Mouse (Mus musculus): ENCODE data around the gene Skint8. TPM values are rescaled to one million over a fixed set of nuclear protein-coding genes. Genes with fewer than 3 reads are reported as not detected.
A peak's percentile ranks its signal among the peaks of the same experiment; 100 is the strongest.
"Not testable (repeated sequence)": the region's sequence is repeated elsewhere in the genome, so short reads cannot be mapped to it uniquely, and the experiment has no call there.

Skint8 gene
- not detected for total RNA-seq (2021)
- long read RNA-seq, experiment 1 = 0 reads
- long read RNA-seq, experiment 2 = 0 reads

- DNase-seq (ENCODE audit: low spot score in 2 of 2) = no peak
Observed at GRCm38 (mm10) chr4:111919092-111919491, at the start of gene Skint8. Gene Skint8 (plus strand): TSS chr4:111919392.

GRCm38 (mm10) chr4:111880112-111880875 is 38.9 kb upstream of the Skint8 start:
- DNase-seq (ENCODE audit: low spot score in 2 of 2) = no peak

DNA sequence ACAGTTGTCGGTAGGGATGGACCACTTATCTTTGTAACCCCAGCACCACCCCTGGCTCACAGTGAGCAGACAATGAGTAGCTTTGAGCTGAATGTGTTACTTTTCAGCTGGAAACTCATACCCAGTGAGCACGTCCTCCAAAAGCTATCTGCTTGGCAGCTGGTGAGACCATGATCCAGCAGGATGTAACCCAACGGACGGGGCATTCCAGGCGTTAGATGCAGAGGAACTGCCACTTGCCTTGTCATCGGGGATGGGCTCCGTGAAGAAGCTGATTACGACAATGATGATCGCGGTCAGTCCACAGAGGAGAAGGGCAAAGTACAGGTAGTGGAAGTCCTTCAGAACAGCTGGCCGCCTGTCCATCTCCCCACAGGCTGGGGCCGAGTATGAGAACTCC is 35.6 kb upstream of the Skint8 start:
- no peak for DNase-seq (ENCODE audit: low spot score in 2 of 2)

GRCm38 (mm10) chr4:111886018-111886417 is 33.2 kb upstream of the Skint8 start:
- DNase-seq (ENCODE audit: low spot score in 2 of 2) = peak in 1 of 2 experiments; percentile 52

DNA sequence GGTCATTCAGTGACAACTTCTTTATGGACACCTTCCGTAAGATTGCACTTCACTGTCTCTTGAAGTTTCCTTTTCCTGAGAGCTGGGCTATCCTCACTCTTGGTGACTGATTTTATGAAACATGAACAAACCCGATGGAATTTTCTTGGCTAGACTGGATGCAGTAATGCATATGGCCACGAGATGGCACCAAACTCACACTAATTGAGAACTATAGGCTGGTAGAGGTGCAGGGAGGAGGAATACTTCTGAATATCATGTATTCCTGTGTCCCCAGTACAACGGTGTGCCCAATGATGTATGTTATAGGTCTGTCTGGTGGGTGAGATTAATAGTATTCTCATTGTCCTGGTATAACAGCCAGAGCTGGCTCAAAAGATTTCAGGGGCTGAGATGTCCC is 32.6 kb upstream of the Skint8 start:
- DNase-seq (ENCODE audit: low spot score in 2 of 2) = peak; percentile 22 to 60

GRCm38 (mm10) chr4:111892138-111892537 is 27.1 kb upstream of the Skint8 start:
- no peak for DNase-seq (ENCODE audit: low spot score in 2 of 2)

DNA sequence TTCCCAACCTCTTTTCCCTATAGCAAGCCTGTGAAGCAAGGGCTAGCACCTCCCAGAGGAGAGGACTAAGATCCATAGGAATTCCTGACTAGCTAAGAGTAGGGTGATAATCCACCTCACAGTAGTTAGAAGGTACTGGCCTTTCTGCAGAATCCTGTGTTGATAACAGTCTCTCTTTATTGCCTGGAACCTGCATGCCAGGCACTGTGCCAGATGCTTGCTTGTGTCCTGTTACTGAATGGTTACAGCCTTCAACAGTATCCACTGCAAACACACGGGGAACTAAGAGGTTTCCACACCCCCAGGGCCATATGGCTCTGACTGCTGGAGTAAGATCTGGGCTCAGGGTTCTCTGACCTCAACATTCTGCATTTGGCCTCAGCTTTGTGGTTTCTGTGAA is 21.4 kb upstream of the Skint8 start:
- no peak for DNase-seq (ENCODE audit: low spot score in 2 of 2)

DNA sequence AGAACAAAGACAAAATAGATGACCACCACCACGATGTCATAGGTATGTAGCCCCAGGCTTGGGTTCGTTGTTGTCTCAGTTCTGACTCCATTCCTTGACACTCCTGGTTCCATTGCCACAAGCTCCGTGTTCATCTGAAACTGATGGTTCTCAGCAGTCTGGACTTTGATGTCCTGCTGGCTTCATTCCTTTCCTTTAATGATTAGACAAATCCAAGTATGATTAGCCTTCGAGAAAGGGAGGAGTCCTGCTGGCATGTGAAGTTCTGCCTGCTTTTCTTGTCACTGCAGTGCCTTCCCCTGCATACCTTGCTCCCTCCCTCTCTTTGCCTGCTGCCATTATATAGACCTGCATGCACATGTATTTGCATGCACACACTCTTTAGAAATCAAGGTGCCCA is 20.6 kb upstream of the Skint8 start:
- no peak for DNase-seq (ENCODE audit: low spot score in 2 of 2)

DNA sequence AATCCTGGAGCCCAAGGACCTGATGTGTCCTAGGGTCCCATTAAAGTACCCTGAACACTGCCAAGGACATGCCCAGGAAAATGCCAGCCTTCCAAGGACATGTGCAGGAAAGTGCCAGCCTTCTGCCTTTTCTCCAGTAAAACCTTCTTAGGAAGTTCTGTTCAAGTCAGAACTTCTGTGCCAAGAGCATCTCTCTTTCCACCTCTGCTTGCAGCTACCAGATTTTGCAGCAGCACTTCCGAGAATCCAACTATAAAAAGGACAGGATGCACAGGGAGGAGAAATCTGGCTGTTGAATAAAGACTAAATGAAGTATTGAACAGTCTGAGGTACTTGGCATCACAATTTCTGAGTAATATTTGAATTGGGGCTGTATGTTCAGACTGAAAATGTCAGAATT is 18.7 kb upstream of the Skint8 start:
- not testable (repeated sequence) for DNase-seq (ENCODE audit: low spot score in 2 of 2)

DNA sequence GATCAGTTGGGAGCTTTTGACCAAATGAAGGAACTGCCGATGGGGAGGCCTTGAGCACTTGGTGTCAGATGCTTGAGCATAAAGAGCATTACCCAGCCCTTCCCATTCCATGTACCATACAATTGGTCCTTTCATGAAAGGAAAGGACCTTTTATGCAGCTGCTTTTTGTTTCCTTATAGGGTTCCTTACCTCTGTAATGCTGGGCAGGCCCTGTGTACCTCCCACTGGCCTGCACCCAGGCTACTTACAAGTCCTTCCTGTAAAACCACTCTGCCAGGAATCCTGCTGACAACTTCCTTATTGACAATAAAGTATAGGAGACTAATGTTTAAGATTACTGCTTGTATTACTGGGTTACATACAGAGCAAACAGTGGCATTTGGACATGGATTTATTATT is 17.7 kb upstream of the Skint8 start:
- DNase-seq (ENCODE audit: low spot score in 2 of 2) = no peak

- no peak for DNase-seq (ENCODE audit: low spot score in 2 of 2)
Observed at GRCm38 (mm10) chr4:111902775-111903174, 16.4 kb upstream of the Skint8 start, which contains the start of gene Slc5a9. Gene Slc5a9 (minus strand): TSS chr4:111902918.

- DNase-seq (ENCODE audit: low spot score in 2 of 2) = no peak
Observed at GRCm38 (mm10) chr4:111907926-111908325, 11.3 kb upstream of the Skint8 start.

- no peak for DNase-seq (ENCODE audit: low spot score in 2 of 2)
Observed at GRCm38 (mm10) chr4:111961309-111961708, 42.1 kb downstream of the Skint8 start.

DNA sequence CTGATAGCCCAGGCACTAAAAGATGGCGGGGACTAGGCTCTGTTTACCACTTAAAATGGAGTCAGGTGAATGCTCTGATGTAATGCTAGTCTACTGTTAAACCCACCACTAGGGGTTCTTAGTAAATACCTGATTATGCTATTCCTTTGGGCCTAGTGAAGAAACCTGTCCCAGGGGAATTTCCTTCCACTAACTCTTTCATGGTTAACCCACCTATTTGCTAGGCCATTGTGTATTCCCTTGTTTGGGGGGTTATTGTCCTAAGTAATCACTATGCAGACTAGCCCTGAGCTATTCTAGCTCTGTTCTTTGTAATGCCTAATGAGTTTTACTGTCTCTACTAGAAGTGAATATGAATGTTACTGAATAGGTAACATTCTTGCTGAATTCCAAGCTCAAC is 44.0 kb downstream of the Skint8 start:
- DNase-seq (ENCODE audit: low spot score in 2 of 2) = not testable (repeated sequence)

- no peak for DNase-seq (ENCODE audit: low spot score in 2 of 2)
Observed at GRCm38 (mm10) chr4:111963669-111964068, 44.5 kb downstream of the Skint8 start.

DNA sequence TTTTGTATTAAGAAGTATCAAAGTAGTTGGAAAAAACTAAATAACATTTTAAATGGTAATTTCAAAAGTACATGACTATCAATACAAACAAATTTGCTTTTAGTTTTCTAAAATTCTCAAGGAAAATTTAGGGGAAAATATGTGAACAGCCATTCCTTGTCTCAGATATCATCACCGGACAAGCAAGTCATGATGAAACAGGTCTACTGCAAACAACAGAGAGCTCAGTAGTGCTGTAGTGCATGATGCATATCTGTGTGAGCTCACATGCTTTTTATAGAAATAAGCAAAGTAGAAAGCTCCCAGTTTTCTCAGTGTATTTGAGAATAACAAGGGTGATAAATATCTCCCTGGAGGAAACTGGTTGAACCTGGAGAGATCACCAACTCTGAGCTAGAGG is 53.4 kb downstream of the Skint8 start, which contains the start of gene Skint7:
Skint7 (plus strand) TSS at position 301 of the 400 bp plus-strand sequence.
- DNase-seq (ENCODE audit: low spot score in 2 of 2) = no peak

Other genes with a start within 250 kb of the Skint8 start
- gene Spata6, start 199.4 kb upstream of the Skint8 start, total RNA-seq (2021) = 10 to 100 TPM; 15.5 to 19.8 TPM
- gene Slc5a9, start 16.5 kb upstream of the Skint8 start, total RNA-seq (2021) = not detected
- not detected for gene Skint7, start 53.5 kb downstream of the Skint8 start, total RNA-seq (2021)
- not detected for gene Skint1, start 86.9 kb downstream of the Skint8 start, total RNA-seq (2021)
- not detected for gene Skint4, start 152.6 kb downstream of the Skint8 start, total RNA-seq (2021)

All from gastrocnemius, postnatal 4 days (tissue).